Mouse (Mus musculus) heart, postnatal 14 days (tissue): ENCODE results near the gene H2-Q4. TPM values are rescaled to one million over a fixed set of nuclear protein-coding genes. Genes with fewer than 3 reads are reported as not detected.
"Not testable (repeated sequence)": the region's sequence is repeated elsewhere in the genome, so short reads cannot be mapped to it uniquely, and the experiment has no call there.

Source experiments
- DNase-seq, 2 experiments: peaks; one replicate each; pipeline ENCODE4 v3.0.0; 2021 to 2022
- intact Hi-C: fragments of 180-260 bp; cut with DNase I; formaldehyde crosslinking; loops from one replicate; pipeline ENCODE4 v1.15.1; 2025
- total RNA-seq, 2 experiments: library from RNA; stranded (reverse); gene quantifications; 2 replicates each; pipeline ENCODE4 v1.2.3; 2021

The H2-Q4 gene
- total RNA-seq, 2 experiments from 2014 or later: 9.2 to 9.8 TPM

DNA sequence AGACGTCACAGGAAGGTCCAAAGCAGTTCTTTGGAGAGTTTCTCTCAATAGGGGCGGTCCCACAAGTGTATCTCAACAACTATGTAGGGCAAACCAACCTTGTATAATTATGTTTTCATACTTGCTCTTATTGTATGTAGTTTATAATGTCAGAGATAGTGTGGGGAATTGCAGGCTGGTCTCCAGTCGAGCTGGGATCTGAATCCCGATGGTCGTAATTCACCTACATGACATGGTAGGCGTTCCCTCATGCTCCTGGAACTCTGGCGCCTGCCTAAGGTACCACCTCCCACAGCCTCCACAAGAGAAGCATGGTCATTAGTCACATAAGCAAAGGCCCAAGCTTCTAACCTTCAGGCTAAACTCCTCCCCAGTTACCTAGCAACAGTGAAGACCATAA is 39.4 kb downstream of the H2-Q4 start:
- DNase-seq: no peak
- intact Hi-C loops: no loop called here

DNA sequence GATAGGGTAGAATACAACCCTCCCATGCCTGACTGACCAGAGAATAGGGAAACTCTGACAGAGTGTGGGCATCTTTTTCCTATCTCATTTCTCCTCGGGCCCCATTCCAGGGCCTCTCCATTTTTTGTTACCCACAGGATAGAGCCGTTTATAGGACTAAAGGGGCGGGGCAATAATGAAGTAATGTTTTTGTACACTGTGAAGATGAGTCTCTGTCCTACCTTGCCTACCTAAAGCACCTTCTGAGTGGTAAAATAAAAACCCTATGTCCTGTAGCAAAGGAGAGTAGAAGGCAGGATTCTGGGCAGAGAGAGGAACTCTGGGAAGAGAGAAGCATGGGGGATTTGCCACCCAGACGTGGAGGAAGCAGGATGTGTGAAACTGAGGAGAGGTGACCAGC is 40.1 kb downstream of the H2-Q4 start:
- DNase-seq, intact Hi-C loops: not testable (repeated sequence)

DNA sequence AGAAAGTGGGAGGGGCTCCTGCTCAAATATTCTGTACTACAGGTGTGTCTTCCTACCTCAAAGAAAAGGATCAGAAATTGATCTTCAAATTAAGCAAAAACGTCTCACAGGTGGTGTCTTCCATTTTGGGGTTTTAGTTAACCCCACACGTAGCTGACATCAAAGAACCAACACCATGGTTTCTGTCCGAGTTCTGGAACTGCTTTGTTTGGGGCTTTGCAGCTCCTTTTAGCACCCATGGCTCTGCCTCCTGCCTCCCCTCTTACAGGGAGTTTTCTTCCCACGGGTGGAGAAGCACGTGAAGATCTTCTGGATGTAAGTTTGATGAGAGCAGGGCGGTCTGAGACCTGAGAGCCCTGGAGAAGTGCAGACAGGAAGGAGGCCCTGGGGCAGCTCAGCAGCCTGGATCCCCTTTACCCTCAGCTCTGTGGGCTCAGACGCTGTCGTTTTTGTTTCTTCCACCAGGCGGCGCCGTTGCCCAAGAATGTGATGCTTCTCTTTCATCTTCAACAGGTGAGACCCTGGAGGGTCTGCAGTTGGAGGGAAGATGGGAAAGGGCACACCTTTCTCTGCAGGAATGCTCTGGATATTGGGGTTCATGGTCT is 40.9 kb downstream of the H2-Q4 start:
- peak in 1 of 2 experiments; percentile 13 for DNase-seq
- intact Hi-C loops: not testable (repeated sequence)

DNA sequence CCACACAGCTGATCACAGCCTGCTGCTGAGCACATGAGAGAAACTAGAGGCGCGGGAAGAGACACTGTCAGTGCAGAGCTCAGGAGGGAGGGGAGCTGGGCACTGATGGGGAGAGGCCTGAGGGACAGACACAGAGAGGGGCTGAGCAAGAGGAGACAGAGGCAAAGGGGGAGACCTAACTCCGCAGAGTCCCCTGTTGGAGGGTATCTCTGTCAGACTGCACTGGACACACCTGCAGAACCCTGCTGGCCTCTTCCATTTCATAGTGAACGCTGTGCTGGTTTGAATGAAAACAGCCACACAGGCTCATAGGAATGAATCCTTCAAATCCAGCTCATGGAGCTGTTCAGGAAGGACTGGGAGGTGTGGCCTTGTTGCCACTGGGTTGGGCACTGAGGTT is 41.9 kb downstream of the H2-Q4 start:
- intact Hi-C loops, DNase-seq: not testable (repeated sequence)

DNA sequence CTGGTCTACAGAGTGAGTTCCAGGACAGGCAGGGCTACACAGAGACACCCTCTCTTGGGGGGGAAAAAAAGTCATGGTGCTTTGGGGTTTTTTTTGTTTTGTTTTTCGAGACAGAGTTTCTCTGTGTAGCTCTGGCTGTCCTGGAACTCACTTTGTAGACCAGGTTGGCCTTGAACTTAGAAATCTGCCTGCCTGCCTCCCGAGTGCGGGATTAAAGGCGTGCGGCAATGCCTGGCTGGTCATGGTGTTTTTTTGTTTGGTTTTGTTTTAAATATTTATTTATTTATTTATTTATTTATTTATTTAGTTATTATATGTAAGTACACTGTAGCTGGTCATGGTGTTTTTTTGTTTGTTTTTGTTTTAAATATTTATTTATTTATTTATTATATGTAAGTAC is 42.9 kb downstream of the H2-Q4 start:
- DNase-seq, intact Hi-C loops: not testable (repeated sequence)

DNA sequence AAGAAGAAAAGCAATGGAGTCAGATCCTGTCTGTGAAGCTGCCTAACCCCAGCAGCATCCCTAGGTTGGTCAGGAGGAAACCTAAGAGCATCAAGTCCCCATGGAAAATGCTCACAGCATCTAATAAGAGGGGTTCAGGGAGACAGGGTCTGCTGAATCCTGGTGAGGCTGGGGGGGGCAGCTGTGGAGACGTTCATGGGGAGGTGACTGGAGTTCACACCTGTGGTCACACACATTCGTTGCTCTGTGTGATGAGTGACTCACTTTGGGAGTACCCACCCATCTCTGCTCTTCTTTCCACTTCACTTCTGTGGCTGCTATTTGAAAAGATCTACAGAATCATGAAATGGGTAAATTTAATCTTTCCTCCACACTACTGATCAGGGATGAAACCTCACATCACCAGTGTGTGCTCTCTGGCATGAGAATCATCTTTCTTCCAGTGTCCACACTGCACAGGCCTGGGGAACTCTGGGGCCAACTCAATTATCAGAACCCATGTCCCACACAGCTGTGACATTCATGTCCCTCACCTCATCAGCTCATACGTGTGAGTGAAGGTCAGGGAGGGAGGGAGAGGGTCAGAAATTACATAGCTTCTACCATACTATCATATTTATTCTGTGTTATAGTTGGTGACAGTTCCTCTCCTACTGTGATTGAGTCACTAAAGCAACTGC is 43.9 kb downstream of the H2-Q4 start:
- DNase-seq, intact Hi-C loops: not testable (repeated sequence)

DNA sequence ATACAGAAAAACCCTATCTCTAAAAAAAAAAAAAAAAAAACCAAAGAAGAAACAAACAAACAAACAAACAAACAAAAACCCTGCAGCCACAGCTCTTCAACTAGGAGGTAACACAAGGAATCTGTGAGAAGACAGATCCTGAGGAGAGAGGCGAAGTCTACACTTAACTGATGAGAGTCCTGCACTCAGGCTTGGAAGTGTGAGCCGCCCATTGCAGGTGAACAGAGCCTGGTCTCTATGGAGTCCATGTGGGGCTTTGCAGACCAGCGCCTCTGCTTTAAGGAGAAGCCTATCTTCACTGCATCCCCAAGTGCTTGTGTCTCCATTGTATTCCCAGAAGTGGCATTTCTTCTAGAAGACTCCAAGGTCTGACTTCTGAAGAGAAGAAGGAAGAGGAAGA is 44.7 kb downstream of the H2-Q4 start:
- DNase-seq, intact Hi-C loops: not testable (repeated sequence)

DNA sequence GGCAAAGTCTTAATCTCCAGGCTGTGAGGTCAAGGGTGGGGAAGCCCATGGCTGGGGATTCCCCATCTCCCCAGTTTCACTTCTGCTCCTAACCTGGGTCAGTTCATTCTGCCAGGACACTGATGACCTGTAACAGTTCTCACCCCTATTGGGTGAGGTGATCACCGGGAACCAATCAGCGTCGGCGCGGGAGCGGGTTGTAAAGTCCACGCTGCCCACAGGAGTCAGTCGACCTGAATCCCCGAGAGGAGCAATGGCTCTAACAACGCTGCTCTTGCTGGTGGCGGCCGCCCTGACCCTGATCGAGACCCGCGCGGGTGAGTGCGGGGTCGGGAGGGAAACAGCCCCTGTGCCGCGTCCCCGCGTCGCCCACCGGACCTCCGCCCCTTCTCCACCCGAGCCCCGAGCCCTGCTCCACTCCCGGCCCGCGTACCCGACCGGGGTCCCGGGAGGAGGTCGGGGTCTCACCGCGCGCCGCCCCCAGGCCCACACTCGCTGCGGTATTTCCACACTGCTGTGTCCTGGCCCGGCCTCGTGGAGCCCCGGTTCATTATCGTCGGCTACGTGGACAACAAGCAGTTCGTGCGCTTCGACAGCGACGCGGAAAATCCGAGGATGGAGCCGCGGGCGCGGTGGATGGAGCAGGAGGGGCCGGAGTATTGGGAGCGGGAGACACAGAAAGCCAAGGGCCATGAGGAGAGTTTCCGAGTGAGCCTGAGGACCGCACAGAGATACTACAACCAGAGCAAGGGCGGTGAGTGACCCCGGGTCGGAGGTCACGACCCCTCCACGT is 45.4 kb downstream of the H2-Q4 start, which contains the start of gene H2-Q6:
Gene H2-Q6 (plus strand): TSS at position 227 of the 793 bp plus-strand sequence.
- peak; percentile 32 to 47 for DNase-seq
- intact Hi-C loops: not testable (repeated sequence)

DNA sequence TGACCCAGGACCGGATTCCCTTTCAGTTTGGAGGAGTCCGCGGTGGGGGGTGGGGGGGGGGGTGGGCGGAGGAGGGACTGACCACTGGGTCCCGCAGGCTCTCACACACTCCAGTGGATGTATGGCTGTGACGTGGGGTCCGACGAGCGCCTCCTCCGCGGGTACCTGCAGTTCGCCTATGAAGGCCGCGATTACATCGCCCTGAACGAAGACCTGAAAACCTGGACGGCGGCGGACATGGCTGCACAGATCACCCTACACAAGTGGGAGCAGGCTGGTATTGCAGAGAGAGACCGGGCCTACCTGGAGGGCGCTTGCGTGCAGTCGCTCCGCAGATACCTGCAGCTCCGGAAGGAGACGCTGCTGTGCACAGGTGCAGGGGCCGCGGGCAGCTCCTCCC is 46.1 kb downstream of the H2-Q4 start:
- peak in 1 of 2 experiments; percentile 12 for DNase-seq
- intact Hi-C loops: not testable (repeated sequence)

DNA sequence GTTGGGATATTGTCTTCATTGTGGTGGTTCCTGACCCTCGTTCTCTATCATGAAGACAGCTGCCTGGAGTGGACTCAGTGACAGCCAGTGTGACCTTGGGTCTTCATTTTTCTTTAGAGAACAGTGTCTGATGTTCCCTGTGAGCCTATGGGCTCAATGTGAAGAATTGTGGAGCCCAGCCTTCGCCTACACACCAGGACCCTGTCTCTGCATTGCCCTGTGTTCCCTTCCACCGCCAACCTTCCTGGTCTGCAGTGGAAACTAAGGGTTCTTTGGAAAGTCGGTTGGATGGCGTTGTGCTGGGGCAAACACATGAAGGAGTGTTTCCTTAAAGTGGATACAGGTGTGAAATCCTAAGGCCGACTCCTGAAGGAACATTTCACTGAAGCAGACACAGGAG is 49.5 kb downstream of the H2-Q4 start:
- DNase-seq, intact Hi-C loops: not testable (repeated sequence)

DNA sequence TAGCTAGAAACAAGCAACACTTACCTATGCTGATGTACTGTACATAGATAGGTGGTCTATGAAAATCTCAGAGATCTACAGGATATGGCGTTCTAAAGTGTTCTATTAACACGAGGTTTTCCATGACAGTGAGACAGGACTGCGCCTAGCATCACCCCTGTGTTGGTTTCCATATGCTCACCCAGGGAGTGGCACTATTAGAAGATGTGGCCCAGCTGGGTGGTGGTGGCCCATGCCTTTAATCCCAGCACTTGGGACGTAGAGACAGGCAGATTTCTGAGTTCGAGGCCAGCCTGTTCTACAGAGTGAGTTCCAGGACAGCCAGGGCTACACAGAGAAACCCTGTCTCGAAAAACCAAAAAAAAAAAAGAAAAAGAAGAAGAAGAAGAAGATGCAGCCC is 51.3 kb downstream of the H2-Q4 start:
- DNase-seq, intact Hi-C loops: not testable (repeated sequence)

DNA sequence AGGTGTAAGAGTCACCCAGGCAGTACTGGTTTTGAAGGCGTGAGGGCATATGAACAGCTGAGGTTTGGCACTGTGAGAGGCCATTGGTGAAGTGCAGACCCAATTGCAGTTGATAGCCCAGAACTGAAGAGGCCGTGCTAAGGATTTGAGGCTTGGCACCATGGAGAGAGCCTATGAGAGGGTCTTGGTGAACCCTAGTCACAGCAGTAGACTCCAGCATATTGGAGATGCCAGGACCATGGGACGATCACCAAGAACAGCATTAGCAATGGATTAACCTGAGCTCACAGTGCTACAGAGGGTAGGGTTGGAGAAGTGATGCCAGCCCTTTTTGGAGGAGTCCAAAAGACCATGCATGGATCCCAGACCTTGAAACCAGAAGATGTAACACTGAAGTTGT is 52.8 kb downstream of the H2-Q4 start:
- DNase-seq, intact Hi-C loops: not testable (repeated sequence)

DNA sequence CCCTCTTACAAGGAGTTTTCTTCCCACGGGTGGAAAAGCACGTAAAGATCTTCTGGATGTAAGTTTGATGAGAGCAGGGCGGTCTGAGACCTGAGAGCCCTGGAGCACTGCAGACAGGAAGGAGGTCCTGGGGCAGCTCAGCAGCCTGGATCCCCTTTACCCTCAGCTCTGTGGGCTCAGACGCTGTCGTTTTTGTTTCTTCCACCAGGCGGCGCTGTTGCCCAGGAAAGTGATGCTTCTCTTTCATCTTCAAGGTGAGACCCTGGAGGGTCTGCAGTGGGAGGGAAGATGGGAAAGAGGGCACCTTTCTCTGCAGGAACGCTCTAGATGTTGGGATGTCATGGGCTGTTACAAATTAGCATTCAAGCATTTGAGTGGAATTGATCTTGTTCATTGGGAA is 55.4 kb downstream of the H2-Q4 start:
- intact Hi-C loops, DNase-seq: not testable (repeated sequence)

Other genes with a start within 250 kb of the H2-Q4 start
- not detected for gene Apom, start 247.6 kb upstream of the H2-Q4 start, total RNA-seq
- 100 to 1,000 TPM; 237 to 245 TPM for gene Bag6, start 244.4 kb upstream of the H2-Q4 start, total RNA-seq
- 100 to 1,000 TPM; 148 to 174 TPM for gene Prrc2a, start 214.7 kb upstream of the H2-Q4 start, total RNA-seq
- gene Aif1, start 203.5 kb upstream of the H2-Q4 start, total RNA-seq: 1 to 10 TPM; 1.4 to 2.8 TPM
- 1 to 10 TPM; 3.8 to 4.0 TPM for gene Lst1, start 191.2 kb upstream of the H2-Q4 start, total RNA-seq
- gene Ltb, start 185.2 kb upstream of the H2-Q4 start, total RNA-seq: 1 to 10 TPM; 1.2 to 3.8 TPM
- gene Tnf, start 177.6 kb upstream of the H2-Q4 start, total RNA-seq: under 1 TPM; 0.29 to 0.39 TPM
- gene Lta, start 174.3 kb upstream of the H2-Q4 start, total RNA-seq: under 1 TPM in 1 of 2 experiments, not detected in 1; 0.20 TPM
- under 1 TPM in 1 of 2 experiments, not detected in 1; 0.71 TPM for gene Gm16181, start 158.8 kb upstream of the H2-Q4 start, total RNA-seq
- gene Atp6v1g2, start 146.0 kb upstream of the H2-Q4 start, total RNA-seq: 1 to 10 TPM; 4.1 to 4.4 TPM
- 10 to 100 TPM in 1 of 2 experiments, 1 to 10 TPM in 1; 8.4 to 10.4 TPM for gene Nfkbil1, start 143.8 kb upstream of the H2-Q4 start, total RNA-seq
- gene Ddx39b, start 137.9 kb upstream of the H2-Q4 start, total RNA-seq: 100 to 1,000 TPM; 107 to 118 TPM
- gene H2-D1, start 116.9 kb upstream of the H2-Q4 start, total RNA-seq: 10 to 100 TPM; 77.3 to 77.5 TPM
- 1 to 10 TPM in 1 of 2 experiments, under 1 TPM in 1; 0.57 to 1.2 TPM for gene H2-Q1, start 59.2 kb upstream of the H2-Q4 start, total RNA-seq
- gene H2-Q2, start 37.4 kb upstream of the H2-Q4 start, total RNA-seq: 1 to 10 TPM; 1.1 to 3.7 TPM
- under 1 TPM; 0.31 to 0.80 TPM for gene H2-Q6, start 45.2 kb downstream of the H2-Q4 start, total RNA-seq
- 1 to 10 TPM; 1.3 to 1.9 TPM for gene H2-Q7, start 59.5 kb downstream of the H2-Q4 start, total RNA-seq
- under 1 TPM; 0.12 to 0.20 TPM for gene H2-Q10, start 90.5 kb downstream of the H2-Q4 start, total RNA-seq
- gene Pou5f1, start 126.4 kb downstream of the H2-Q4 start, total RNA-seq: not detected
- gene Tcf19, start 137.2 kb downstream of the H2-Q4 start, total RNA-seq: 1 to 10 TPM; 6.0 to 7.9 TPM
- gene Cchcr1, start 137.5 kb downstream of the H2-Q4 start, total RNA-seq: 1 to 10 TPM; 4.2 to 4.3 TPM
- not detected for gene Psors1c2, start 153.6 kb downstream of the H2-Q4 start, total RNA-seq
- under 1 TPM; 0.15 to 0.17 TPM for gene Cdsn, start 172.5 kb downstream of the H2-Q4 start, total RNA-seq
- gene 2300002M23Rik, start 187.8 kb downstream of the H2-Q4 start, total RNA-seq: not detected
- not detected for gene Sfta2, start 221.9 kb downstream of the H2-Q4 start, total RNA-seq
- gene Gm9573, start 247.0 kb downstream of the H2-Q4 start, total RNA-seq: not detected